Mouse (Mus musculus) heart, postnatal 0 days (tissue): ENCODE measurements around the gene Aig1. TPM values are rescaled to one million over a fixed set of nuclear protein-coding genes. Genes with fewer than 3 reads are reported as not detected.

Experiments used
- ATAC-seq: fragments of 200-750 bp; cut with Nextera tagmentation; 2 replicates; pipeline ENCODE4 v1.8.0; 2017; ENCODE audit warnings: low read depth, moderate number of reproducible peaks, moderate library complexity; ENCODE audit not compliant: insufficient read depth
- DNase-seq: peaks from one replicate; pipeline ENCODE4 v3.0.0-alpha.2; 2016; ENCODE audit warnings: low spot score
- H3K27ac ChIP-seq: fragments of 300-500 bp; sonication (generic); 2 replicates; pipeline ENCODE4 v1.5.1; 2014; ENCODE audit warnings: low read depth, mild to moderate bottlenecking
- H3K27me3 ChIP-seq: fragments of 300-500 bp; sonication (generic); 2 replicates; pipeline ENCODE4 v1.6.1; 2014; ENCODE audit warnings: low read length, mixed read lengths; ENCODE audit not compliant: control insufficient read depth, insufficient read depth
- H3K36me3 ChIP-seq: fragments of 300-500 bp; sonication (generic); replicated peaks from 2 replicates; pipeline ENCODE4 v1.6.1; 2014; ENCODE audit warnings: low read length, mixed read lengths; ENCODE audit not compliant: control insufficient read depth, insufficient read depth
- H3K4me1 ChIP-seq: fragments of 300-500 bp; sonication (generic); 2 replicates; pipeline ENCODE4 v1.6.1; 2014; ENCODE audit warnings: antibody characterized with exemption; ENCODE audit not compliant: control insufficient read depth, insufficient read depth
- H3K4me2 ChIP-seq: fragments of 300-500 bp; sonication (generic); 2 replicates; pipeline ENCODE4 v1.6.1; 2014; ENCODE audit warnings: low read depth, mild to moderate bottlenecking, low read length, moderate library complexity
- H3K4me3 ChIP-seq: fragments of 300-500 bp; sonication (generic); 2 replicates; pipeline ENCODE4 v1.5.1; 2014; ENCODE audit warnings: low read depth, low read length
- H3K9ac ChIP-seq: fragments of 300-500 bp; sonication (generic); replicated peaks from 2 replicates; pipeline ENCODE4 v1.6.1; 2014; ENCODE audit warnings: low read depth, low read length, mixed read lengths
- H3K9me3 ChIP-seq: fragments of 300-500 bp; sonication (generic); replicated peaks from 2 replicates; pipeline ENCODE4 v1.6.1; 2016; ENCODE audit warnings: low read length; ENCODE audit not compliant: control insufficient read depth
- CTCF ChIP-seq: IDR thresholded peaks from 2 replicates; pipeline ENCODE4 v1.5.1; 2016; ENCODE audit warnings: antibody characterized with exemption, control low read depth, low read depth
- EP300 ChIP-seq: IDR thresholded peaks from 2 replicates; pipeline ENCODE4 v1.6.1; 2016; ENCODE audit warnings: antibody characterized with exemption, low read depth
- WGBS: fragments of 180-500 bp; shearing (Covaris S2); extraction: QIAGEN DNeasy Blood & Tissue Kit; methylation state at CpG from one replicate; pipeline ENCODE4 v1.1.7; 2014; 5-methylcytosine and 5-hydroxymethylcytosine counted together
- polyA plus RNA-seq: library from polyadenylated mRNA; unstranded; fragments of >200 nt; fragmentation: Nextera tagmentation; extraction: Ambion mirVana; gene quantifications from 2 replicates; pipeline ENCODE4 v1.2.1, GENCODE M21; 2015
- total RNA-seq: library from RNA; depleted of rRNA; stranded (reverse); fragments of >200 nt; gene quantifications from 2 replicates; pipeline ENCODE4 v1.2.3, GENCODE M21; 2014; ENCODE audit warnings: low replicate concordance

Gene Aig1
- total and polyA plus RNA-seq, 2 experiments from 2014 or later: 77.4 to 147 TPM

- WGBS: 56% methylated on average over 3 of the region's 3 CpGs
- DNase-seq (no peak), ATAC-seq (no peak)
- no peaks in the 10 kb centered on the region for H3K4me1 ChIP-seq
- H3K36me3 ChIP-seq: no peaks in the 10 kb centered on the region
- TF ChIP-seq EP300 (no peak), CTCF (no peak)
- 0 out of 2 replicates have a peak, but pooled peaks cover 3% of the 10 kb centered on the region for H3K9me3 ChIP-seq
- H3K4me3 ChIP-seq: no peak overlapping the region
- no peak overlapping the region for H3K4me2 ChIP-seq
- H3K27ac ChIP-seq: no peak overlapping the region
- no peak overlapping the region for H3K9ac ChIP-seq
- no peaks in the 10 kb centered on the region for H3K27me3 ChIP-seq
These were observed 143.5 kb downstream of the Aig1 start for GRCm38 (mm10) chr10:13725276-13725675.

- no peak overlapping the region for H3K4me3 ChIP-seq
- H3K36me3 ChIP-seq: no peaks in the 10 kb centered on the region
- H3K4me1 ChIP-seq: peaks cover 10% of the 10 kb centered on the region; the same call in 1 of the 2 replicates
- TF ChIP-seq EP300 (no peak), CTCF (no peak)
- ATAC-seq: peak; percentile 24; the same call in 1 of the 2 replicates
- H3K9ac ChIP-seq: no peak overlapping the region
- no peak for DNase-seq
- no peaks in the 10 kb centered on the region for H3K27me3 ChIP-seq
- no peaks in the 10 kb centered on the region for H3K9me3 ChIP-seq
- no peak overlapping the region for H3K27ac ChIP-seq
- WGBS: 13% methylated on average over 2 of the region's 2 CpGs
- H3K4me2 ChIP-seq: no peak overlapping the region
These were observed 152.6 kb downstream of the Aig1 start for GRCm38 (mm10) chr10:13716132-13716531.

GRCm38 (mm10) chr10:13715584-13715983, 153.2 kb downstream of the Aig1 start:
- TF ChIP-seq EP300 (no peak), CTCF (no peak)

GRCm38 (mm10) chr10:13714920-13715293, 153.9 kb downstream of the Aig1 start:
- Histone ChIP-seq H3K9me3 (no peaks in the 10 kb centered on the region), H3K4me1 (peaks cover 10% of the 10 kb centered on the region; the same call in 1 of the 2 replicates), H3K27ac (no peak overlapping the region), H3K4me3 (no peak overlapping the region), H3K9ac (no peak overlapping the region; the same call in 1 of the 2 replicates), H3K36me3 (no peaks in the 10 kb centered on the region), H3K4me2 (no peak overlapping the region), H3K27me3 (no peaks in the 10 kb centered on the region)
- no peak for DNase-seq
- no peak for ATAC-seq
- WGBS: 71% methylated on average over 7 of the region's 7 CpGs
- no peak for TF ChIP-seq CTCF
- TF ChIP-seq EP300: no peak

More at GRCm38 (mm10) chr10:13715584-13715983, 153.2 kb downstream of the Aig1 start:
- WGBS: 91% methylated on average over 6 of the region's 6 CpGs
- no peak overlapping the region; the same call in 1 of the 2 replicates for H3K27ac ChIP-seq
- DNase-seq: no peak
- H3K27me3 ChIP-seq: no peaks in the 10 kb centered on the region
- H3K4me2 ChIP-seq: no peak overlapping the region
- no peak for ATAC-seq
- no peak overlapping the region for H3K9ac ChIP-seq
- no peaks in the 10 kb centered on the region for H3K36me3 ChIP-seq
- peaks cover 10% of the 10 kb centered on the region; the same call in 1 of the 2 replicates for H3K4me1 ChIP-seq
- H3K9me3 ChIP-seq: no peaks in the 10 kb centered on the region
- no peak overlapping the region for H3K4me3 ChIP-seq

- Histone ChIP-seq H3K4me3 (no peak overlapping the region), H3K27ac (no peak overlapping the region), H3K4me2 (no peak overlapping the region), H3K9me3 (no peaks in the 10 kb centered on the region), H3K27me3 (no peaks in the 10 kb centered on the region), H3K36me3 (no peaks in the 10 kb centered on the region), H3K9ac (no peak overlapping the region; the same call in 1 of the 2 replicates), H3K4me1 (peaks cover 10% of the 10 kb centered on the region; the same call in 1 of the 2 replicates)
- TF ChIP-seq CTCF (no peak), EP300 (no peak)
- DNase-seq (no peak), ATAC-seq (no peak)
- 53% methylated on average over 9 of the region's 9 CpGs for WGBS
These were observed 154.4 kb downstream of the Aig1 start for GRCm38 (mm10) chr10:13714199-13714919.

- WGBS: 94% methylated on average over 5 of the region's 5 CpGs
- H3K4me3 ChIP-seq: no peak overlapping the region
- DNase-seq (no peak), ATAC-seq (no peak)
- no peaks in the 10 kb centered on the region for H3K27me3 ChIP-seq
- H3K9ac ChIP-seq: no peak overlapping the region
- peaks cover 10% of the 10 kb centered on the region; the same call in 1 of the 2 replicates for H3K4me1 ChIP-seq
- TF ChIP-seq CTCF (no peak), EP300 (no peak)
- no peaks in the 10 kb centered on the region for H3K36me3 ChIP-seq
- no peaks in the 10 kb centered on the region for H3K9me3 ChIP-seq
- H3K4me2 ChIP-seq: no peak overlapping the region
- no peak overlapping the region for H3K27ac ChIP-seq
These were observed 155.1 kb downstream of the Aig1 start for GRCm38 (mm10) chr10:13713711-13714110.
